Mouse (Mus musculus): Measurements from ENCODE around the gene Ugp2.

DNA sequence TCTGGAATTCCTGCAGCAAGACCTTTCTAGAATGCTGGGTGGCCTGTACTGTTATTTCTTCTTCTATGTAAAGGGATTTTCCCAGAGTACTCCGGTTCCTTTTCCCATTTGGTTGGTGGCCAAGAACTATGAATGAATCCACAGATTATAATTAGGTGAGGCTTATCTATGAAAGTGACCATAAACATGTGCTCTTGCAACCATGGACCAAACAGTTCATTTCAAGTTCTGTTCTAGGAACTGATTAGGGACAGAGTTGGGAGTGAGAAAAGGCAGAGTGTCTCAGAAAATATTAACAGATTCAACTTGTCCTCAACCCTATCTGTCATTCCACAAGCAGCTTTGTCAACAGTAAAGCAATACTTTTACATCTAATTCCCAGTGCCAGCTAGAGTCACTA, 35.1 kb upstream of the Ugp2 start:
- no peak for TF ChIP-seq POLR2A (IDR thresholded peaks at IDR 0.05; ENCODE audit: low read depth, low read length)
- TF ChIP-seq CTCF (IDR thresholded peaks at IDR 0.05; ENCODE audit: borderline replicate concordance, insufficient read depth, low read length), result no peak

Measured in embryonic fibroblast, embryonic 13.5 days (primary cell).